Mouse (Mus musculus): Measurements from ENCODE around the gene Adora2b. TPM values are rescaled to one million over a fixed set of nuclear protein-coding genes. Genes with fewer than 3 reads are reported as not detected.

The Adora2b gene
- not detected for polyA plus RNA-seq (2014; fragmentation: Illumina TruSeq; extraction: RNeasy Lipid Tissue Mini Kit (QIAGEN cat#74804); ENCODE audit: low read depth, low replicate concordance)

DNA sequence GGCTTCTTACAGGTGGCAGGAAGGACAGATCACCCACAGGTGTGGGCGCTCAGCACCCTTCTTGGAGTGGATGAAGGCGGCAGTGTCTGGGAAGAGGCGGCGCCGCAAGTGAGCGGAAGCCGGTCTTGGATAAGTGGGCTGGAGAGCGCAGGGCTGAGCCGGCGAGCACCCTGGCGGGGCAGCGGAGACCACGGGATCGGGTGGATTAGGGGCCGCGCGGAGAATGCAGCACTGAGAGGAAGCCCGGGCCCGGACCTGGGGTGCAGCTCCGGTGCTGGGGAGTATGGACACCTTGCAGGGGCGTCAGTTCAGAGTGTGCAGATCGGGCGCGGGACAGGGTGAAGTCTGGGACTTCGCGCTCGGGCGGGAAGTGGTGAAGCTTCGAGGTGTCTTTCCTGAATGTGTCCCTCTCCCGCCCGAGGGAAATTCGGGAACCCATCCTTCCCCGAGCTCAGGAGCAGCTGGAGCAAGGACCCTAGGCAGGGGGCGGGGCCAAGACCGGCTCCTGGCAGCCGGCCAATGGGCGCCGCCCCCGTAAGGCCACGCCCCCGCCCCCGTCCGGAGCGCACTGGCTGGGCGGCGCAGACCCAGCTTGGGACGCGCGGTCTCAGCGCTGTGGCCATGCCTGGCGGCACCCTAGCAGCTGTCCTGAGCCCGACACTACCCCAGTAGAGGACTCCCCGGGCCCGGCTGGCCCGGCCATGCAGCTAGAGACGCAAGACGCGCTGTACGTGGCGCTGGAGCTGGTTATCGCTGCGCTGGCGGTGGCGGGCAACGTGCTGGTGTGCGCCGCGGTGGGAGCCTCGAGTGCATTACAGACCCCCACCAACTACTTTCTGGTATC lies at the start of gene Adora2b:
Gene Adora2b (plus strand): TSS at position 584 of the 844 bp plus-strand sequence.

GRCm38 (mm10) chr11:62280675-62281600 lies 32.2 kb downstream of the Adora2b start, which contains the start of the genes Zswim7 and Ttc19:
Gene Zswim7 (minus strand): TSS chr11:62281375.
Gene Ttc19 (plus strand): TSS chr11:62281473.

Other genes with a start within 250 kb of the Adora2b start
- gene Zswim7, start 32.4 kb downstream of the Adora2b start, polyA plus RNA-seq (2014; fragmentation: Illumina TruSeq; extraction: RNeasy Lipid Tissue Mini Kit (QIAGEN cat#74804); ENCODE audit: low read depth, low replicate concordance): 6.4 TPM
- 31.5 TPM for gene Ttc19, start 32.5 kb downstream of the Adora2b start, polyA plus RNA-seq (2014; fragmentation: Illumina TruSeq; extraction: RNeasy Lipid Tissue Mini Kit (QIAGEN cat#74804); ENCODE audit: low read depth, low replicate concordance)
- gene Pigl, start 209.5 kb downstream of the Adora2b start, polyA plus RNA-seq (2014; fragmentation: Illumina TruSeq; extraction: RNeasy Lipid Tissue Mini Kit (QIAGEN cat#74804); ENCODE audit: low read depth, low replicate concordance): 2.2 TPM
- gene Ncor1, start 209.6 kb downstream of the Adora2b start, polyA plus RNA-seq (2014; fragmentation: Illumina TruSeq; extraction: RNeasy Lipid Tissue Mini Kit (QIAGEN cat#74804); ENCODE audit: low read depth, low replicate concordance): 59.1 TPM